Mouse (Mus musculus): ENCODE data around the gene Meis2.

Meis2 gene

DNA sequence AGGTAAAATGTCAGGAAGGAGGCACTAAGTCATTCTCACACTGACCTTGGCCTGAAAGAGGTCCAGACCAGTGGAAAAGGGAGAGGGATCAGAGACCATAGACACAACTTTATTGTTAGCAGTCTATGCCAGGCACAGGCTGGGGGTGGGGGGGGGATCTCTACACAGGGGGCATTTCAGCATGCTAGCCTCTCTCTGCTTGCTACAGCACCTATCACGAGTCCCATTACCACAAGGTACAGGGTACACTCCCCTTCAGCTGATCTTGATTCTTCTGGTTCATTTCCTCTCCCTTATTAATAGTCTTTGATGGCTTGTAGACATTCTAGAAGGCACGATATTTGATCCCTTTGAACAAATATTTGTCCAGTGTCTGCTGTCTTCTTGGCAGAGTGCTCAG is 174.9 kb downstream of the Meis2 start:
- no peak for DNase-seq

GRCm38 (mm10) chr2:115890030-115890429 is 175.6 kb downstream of the Meis2 start:
- no peak for DNase-seq

DNA sequence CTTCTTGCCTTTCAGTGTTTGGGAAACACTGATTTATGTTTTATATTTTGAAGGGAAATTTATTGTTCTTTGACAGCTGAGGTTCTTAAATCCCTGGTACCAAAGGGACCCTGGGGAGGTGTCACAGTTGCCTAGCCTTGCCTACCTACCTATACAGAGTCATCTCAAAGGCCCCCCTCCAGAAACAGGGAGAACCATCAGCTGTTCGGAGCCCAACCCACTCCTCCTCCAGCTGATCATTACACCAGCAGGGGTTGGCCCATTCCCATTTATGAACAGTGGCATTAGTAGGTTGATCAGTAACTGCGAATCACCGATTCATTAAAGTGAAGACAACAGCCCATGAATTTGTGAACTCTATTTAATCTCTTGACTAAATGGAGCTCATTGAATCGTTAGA is 176.4 kb downstream of the Meis2 start:
- no peak for DNase-seq

DNA sequence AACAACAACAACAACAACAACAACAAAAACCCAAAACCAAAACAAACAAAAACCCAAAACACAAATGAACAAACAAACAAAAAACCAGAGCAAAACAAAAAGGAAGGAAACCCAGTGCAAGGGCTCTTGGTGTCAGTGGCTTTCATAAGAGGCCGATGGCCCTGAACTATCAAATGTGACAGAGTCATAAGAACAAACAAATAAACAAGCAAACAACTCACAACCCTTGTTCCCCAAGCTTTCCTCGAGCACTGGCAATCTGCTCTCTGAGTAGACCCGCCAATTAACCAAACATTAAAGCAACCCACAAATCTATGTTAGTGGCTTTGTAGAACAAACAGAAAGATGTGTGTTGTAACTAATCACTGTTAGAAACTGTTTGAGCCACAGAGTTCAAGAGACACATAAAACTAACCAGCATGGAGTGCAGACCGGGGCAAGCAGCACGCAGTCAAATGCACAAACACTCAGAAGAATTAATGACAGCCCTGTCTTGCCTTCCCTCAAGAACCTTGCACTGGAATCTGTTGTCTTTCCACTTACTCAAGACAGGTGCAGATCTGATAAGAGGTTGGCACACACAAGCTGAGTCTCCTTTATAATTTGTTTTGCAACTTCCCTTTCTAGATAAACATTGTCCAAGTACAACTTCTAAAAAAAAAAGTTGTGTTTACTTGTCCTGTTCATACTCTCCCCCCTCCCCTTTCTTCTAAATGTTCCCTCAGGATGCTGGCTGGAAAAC is 177.1 kb downstream of the Meis2 start:
- no peak for DNase-seq

DNA sequence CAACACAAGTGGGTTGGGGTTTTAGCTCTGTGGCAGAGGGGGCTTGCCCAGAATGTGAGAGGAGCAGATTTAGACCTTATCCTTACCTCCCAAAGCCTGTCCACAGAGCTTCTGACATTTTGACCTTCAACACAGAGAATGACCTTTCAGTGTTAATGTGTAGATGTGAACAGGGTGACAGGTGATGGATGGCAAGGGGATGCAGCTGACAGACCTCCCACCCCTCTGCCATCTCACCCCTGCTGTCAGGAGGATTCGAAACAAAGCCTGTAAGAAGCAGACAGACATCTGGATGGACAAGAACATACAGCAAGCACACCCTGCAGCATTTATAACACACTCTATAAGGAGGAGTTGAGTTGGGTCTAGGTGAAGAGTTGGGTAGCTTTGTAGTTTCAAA is 178.0 kb downstream of the Meis2 start:
- no peak for DNase-seq

GRCm38 (mm10) chr2:115884184-115884583 is 181.5 kb downstream of the Meis2 start:
- DNase-seq: no peak

- no peak for DNase-seq
These were observed 182.1 kb downstream of the Meis2 start for GRCm38 (mm10) chr2:115883520-115883919.

DNA sequence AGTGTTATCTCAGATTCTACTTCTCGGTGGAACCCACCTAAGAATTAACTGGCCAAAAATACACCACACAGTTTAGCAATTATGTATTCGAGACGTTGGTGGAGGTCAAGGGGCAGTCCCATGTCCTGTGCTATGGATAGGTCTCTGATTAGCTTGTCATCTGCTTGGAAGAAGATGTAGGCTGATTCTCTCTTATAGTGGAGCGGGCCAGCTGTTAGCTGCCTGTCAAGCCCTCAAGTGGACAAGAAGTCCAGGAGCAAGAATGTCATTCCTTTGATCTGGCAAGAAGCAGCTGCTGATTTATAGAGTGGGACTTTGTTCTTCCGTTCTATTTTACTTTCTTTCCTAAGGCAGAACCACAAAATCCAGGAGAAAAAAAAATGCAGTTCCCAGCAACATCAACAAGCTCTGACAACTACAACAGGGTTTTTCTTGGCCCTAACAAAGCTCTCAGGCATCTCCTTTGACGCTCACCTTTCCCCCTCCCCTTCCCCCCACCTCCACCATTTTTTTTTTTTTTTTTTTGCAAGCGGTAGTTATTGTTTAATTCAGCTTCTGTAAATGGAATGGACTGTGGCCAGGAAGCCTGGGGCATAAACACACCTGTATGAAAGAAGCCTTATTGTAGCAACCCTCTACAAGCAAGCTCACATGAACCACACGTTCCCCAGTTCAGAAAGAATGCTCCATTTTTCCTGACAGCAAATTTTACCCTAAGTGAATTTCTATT is 189.7 kb downstream of the Meis2 start:
- no peak for DNase-seq

DNA sequence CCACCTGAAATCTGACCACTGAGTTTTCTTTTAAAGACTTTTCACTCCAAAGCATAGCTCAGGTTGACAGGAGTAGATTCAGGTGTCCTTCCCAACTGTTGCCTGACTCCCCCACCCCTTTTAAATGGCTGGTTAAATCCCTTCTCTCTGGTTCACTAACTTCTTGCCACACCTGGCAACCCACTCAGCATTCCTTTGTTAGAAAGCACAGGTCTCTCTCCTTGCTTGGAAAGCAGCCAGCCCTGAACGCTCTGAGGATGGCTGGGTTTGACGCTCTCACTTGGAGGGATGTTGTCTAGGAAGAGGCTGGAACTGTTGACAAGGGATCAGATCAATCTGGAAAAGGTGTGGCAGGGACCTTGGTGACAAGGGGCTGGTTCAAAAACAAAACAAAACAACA is 192.8 kb downstream of the Meis2 start:
- DNase-seq: no peak

GRCm38 (mm10) chr2:115869966-115870365 is 195.7 kb downstream of the Meis2 start:
- no peak for DNase-seq

- peak; percentile 32 for DNase-seq
These were observed 204.9 kb downstream of the Meis2 start for GRCm38 (mm10) chr2:115860600-115861347.

- DNase-seq: no peak
These were observed 205.5 kb downstream of the Meis2 start for GRCm38 (mm10) chr2:115860141-115860480.

DNA sequence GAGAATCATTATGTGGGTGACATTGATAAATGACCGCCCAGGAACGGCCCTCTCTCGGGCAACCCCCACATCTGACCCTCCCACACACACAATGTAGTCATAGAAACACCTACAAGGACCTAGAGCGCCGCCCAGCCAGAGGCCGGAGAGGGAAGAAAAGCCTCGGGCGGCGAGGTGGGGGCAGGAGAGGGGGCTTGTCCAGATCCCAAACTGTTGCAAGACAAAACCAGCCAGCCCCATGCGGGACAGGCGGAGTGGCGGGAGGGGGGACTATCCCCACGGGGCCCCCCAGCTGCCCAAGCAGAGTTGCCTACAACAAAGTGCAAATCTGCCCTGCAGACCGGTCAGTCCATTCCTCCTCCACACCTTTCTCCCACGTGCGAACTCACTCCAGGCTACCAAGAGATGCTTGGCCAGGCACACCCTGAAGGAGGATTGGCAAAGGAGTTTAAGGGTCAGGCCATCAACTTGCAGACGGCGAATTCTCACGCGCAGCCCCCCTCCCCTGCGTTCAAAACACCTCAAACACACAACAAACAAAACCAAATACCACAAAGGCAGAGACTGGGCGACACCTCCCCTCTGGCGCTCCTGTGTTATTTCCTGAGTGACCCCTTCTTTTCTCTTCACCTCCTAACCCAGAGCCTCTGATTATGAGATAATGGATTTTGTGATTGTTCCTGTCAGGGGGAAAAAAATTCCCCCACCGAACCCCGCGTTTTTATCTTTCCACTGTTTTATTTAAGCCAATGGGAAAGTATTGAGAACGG is 206.1 kb downstream of the Meis2 start:
- DNase-seq: peak; percentile 49

GRCm38 (mm10) chr2:115858927-115859326 is 206.7 kb downstream of the Meis2 start:
- no peak for DNase-seq

- DNase-seq: no peak
These were observed 207.4 kb downstream of the Meis2 start for GRCm38 (mm10) chr2:115858246-115858645.

DNA sequence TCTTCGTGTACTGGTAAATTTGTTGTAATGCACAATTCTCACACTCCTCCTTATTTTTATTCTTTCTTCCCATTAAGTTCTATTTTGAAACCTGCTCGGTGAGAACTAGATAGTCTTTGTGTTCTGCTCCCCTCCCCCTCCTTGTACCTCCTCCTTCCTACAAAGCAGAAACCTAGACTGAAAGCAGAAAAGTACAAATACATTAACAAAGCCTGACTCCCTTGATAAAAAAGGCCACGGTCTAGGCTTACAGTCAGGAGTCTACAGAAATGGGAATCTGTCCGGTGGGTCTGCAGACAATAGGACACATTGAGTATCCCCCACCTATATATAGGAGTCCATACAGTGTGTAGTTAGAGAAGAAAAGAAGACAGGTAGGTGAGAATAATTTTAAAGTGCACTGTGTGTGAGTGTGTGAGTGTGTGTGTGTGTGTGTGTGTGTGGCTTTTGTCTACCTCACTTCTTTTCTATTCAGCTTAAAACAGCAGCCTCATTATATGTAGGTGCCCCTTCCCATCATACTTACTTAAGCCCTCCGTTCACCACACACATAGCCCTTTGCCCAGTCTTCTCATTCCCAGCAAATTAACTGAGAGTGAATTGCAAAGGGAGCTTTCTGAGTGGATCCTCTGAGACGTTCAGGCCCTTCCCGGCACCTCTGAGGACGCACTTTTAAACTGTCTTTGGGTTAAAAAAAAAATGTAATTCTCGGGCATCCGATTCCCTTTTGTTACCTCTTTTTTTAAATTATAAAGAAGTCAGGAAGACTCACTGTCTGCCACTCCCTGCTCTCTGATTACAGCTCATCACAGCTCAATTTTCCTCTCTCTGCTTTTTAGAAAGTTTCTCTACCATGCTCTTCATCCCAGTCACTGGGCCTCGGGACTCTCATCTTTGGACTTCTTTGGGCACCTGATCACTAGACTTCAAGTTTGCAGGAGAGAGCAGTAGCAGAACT is 208.2 kb downstream of the Meis2 start:
- no peak for DNase-seq

- DNase-seq: peak; percentile 15
These were observed 209.1 kb downstream of the Meis2 start for GRCm38 (mm10) chr2:115856401-115857073.

DNA sequence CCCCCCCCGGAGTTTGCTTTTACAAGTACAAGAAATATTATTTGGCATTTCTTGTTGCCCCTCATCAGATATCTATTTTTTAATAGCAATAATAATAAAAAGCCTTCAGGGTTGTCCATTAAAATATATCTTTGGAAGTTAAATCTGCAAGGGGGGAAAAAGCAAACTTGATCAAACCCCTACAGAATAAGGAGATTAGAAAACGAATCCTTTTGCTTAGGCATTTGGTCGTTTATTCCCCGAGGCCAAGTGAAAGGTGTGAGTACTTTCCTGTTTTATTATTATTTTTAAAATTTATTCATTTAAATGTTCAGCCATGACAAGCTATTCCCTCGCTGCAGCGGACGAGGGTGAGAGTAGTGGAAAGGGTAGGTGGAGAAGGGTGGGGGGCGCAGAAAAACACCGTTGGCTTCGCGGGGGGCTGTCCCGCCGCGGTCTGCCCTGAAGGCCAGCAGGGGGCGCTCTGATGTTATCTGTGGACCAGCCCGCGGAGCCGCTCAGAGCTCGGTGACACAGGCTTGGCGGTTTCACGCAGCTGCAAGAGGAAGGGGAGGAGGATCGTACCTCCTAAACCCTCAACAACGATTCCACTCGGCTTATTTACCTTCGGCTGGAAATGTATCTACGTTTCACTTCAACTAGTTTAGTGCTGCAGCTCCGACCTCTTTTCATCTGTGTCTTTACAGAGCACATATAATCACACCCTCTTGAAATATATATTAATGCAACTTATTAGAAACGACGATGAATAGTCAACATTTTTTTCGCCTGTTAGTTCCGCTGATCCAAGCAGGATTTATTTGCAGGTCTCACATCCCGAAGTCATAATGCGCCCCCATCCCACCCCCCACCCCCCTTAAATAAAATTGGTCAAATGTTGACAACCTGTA is 209.9 kb downstream of the Meis2 start:
- DNase-seq: peak; percentile 97

- peak; percentile 28 for DNase-seq
These were observed 210.8 kb downstream of the Meis2 start for GRCm38 (mm10) chr2:115854828-115855311.
